Mouse (Mus musculus): Measurements from ENCODE around the gene C9. TPM values are rescaled to one million over a fixed set of nuclear protein-coding genes. Genes with fewer than 3 reads are reported as not detected.

C9 gene
- polyA plus RNA-seq, 1 experiment from 2014 or later = not detected

GRCm38 (mm10) chr15:6539639-6540338 lies 94.7 kb downstream of the C9 start:
- Histone ChIP-seq H3K4me2 (replicated peaks) (no peak overlapping the region), H3K4me3 (replicated peaks) (no peak overlapping the region), H3K36me3 (no peaks in the 10 kb centered on the region), H3K27me3 (no peaks in the 10 kb centered on the region), H3K9me3 (no peaks in the 10 kb centered on the region), H3K4me1 (replicated peaks) (no peaks in the 10 kb centered on the region), H3K9ac (replicated peaks) (no peak overlapping the region), H3K27ac (no peak overlapping the region)
- 80% methylated on average over 7 of the region's 7 CpGs for WGBS
- no peak for ATAC-seq

Other genes with a start within 250 kb of the C9 start
- gene Dab2, start 145.5 kb upstream of the C9 start, polyA plus RNA-seq (2015; fragmentation: Nextera tagmentation; extraction: Ambion mirVana) = 20.0 and 20.5 TPM in 2 replicates
- 2.7 and 4.1 TPM in 2 replicates for gene Fyb, start 77.5 kb downstream of the C9 start, polyA plus RNA-seq (2015; fragmentation: Nextera tagmentation; extraction: Ambion mirVana)